In genomic region chr3:95928658-95929503, GRCm38 (mm10) we compare ENCODE assay signal across 8 mouse cellular contexts. TPM values are rescaled to one million over a fixed set of nuclear protein-coding genes. Genes with fewer than 3 reads are reported as not detected.
DNase-seq lines count a peak whose midpoint lies in the region; ATAC-seq and TF ChIP-seq lines count a peak whose summit lies in the region.

Gene Anp32e (plus strand): TSS chr3:95929246.

- TF ChIP-seq CTCF in Patski (IDR thresholded peaks at IDR 0.05) = no peak

- in situ Hi-C loops in Patski (cut with MboI; ENCODE audit: low pct_unique_long_range_greater_than_20kb) = no loop called here

- ATAC-seq in Patski = peak; percentile 99
- peak; percentile 100 for ATAC-seq in hindbrain, embryonic 13.5 days (ENCODE audit: low FRiP score)

- DNase-seq in Patski (ENCODE audit: low read depth, low spot score) = peak; percentile 99
- DNase-seq in cerebellum, postnatal 14 days = peak; percentile 98
- DNase-seq in frontal cortex, postnatal 14 days (ENCODE audit: low spot score in 2 of 2) = peak; percentile 96
- DNase-seq in layer of hippocampus, postnatal 36 days = peak; percentile 97 to 98
- DNase-seq in lung, postnatal 36 days = peak; percentile 98
- DNase-seq in retina, postnatal 1 day = peak; percentile 100
- DNase-seq in urinary bladder, adult 18-20 months (ENCODE audit: low spot score in 2 of 2) = peak; percentile 93 to 96

- peaks cover 36% of the 10 kb centered on the region for H3K4me1 ChIP-seq in hindbrain, embryonic 13.5 days (replicated peaks)

- WGBS in hindbrain, embryonic 13.5 days = under 1% methylated on average over 49 of the region's 49 CpGs

- peak within 1 kb of the TSS; percentile 89 for H3K27ac ChIP-seq in hindbrain, embryonic 13.5 days

- no peaks in the 10 kb centered on the region for H3K27me3 ChIP-seq in Patski
- no peaks in the 10 kb centered on the region for H3K27me3 ChIP-seq in hindbrain, embryonic 13.5 days

- peak within 1 kb of the TSS; percentile 76 for H3K4me2 ChIP-seq in hindbrain, embryonic 13.5 days

- POLR2A ChIA-PET in Patski (lab: Charles Lee) = interaction anchor here (1.2 kb wide), 1 partner anchor 21 kb away, joined by 5 read pairs; no protein-coding TSS in a partner anchor

- H3K4me3 ChIP-seq in hindbrain, embryonic 13.5 days = peak within 1 kb of the TSS; percentile 89

- peaks cover 2% of the 10 kb centered on the region for H3K36me3 ChIP-seq in hindbrain, embryonic 13.5 days

- no peaks in the 10 kb centered on the region for H3K9me3 ChIP-seq in hindbrain, embryonic 13.5 days

- CTCF ChIA-PET in Patski (lab: Charles Lee) = no interaction called here

- H3K9ac ChIP-seq in hindbrain, embryonic 13.5 days = peak within 1 kb of the TSS; percentile 91

RNA-seq across cellular contexts. Expression of gene Anp32e, which starts in this region (rescaled TPM):
- 224 TPM for polyA plus RNA-seq in Patski (2021)
- polyA plus RNA-seq in hindbrain, embryonic 13.5 days (2015; fragmentation: Nextera tagmentation; extraction: Ambion mirVana) = 167 and 175 TPM in 2 replicates
- 10 to 100 TPM; 77.4 to 94.7 TPM for total RNA-seq in layer of hippocampus, postnatal 36 days (2021)

Comparison
In these comparisons a context has a peak if more than half of its experiments do, and no peak if none do; other contexts are left out.
1. Peak in every context shown above with its lines: DNase-seq, ATAC-seq, H3K4me3 ChIP-seq and H3K27ac ChIP-seq.